Mouse (Mus musculus): ENCODE results near the gene Fam168a.
"Not testable (repeated sequence)": the region's sequence is repeated elsewhere in the genome, so short reads cannot be mapped to it uniquely, and the experiment has no call there.

Fam168a gene

DNA sequence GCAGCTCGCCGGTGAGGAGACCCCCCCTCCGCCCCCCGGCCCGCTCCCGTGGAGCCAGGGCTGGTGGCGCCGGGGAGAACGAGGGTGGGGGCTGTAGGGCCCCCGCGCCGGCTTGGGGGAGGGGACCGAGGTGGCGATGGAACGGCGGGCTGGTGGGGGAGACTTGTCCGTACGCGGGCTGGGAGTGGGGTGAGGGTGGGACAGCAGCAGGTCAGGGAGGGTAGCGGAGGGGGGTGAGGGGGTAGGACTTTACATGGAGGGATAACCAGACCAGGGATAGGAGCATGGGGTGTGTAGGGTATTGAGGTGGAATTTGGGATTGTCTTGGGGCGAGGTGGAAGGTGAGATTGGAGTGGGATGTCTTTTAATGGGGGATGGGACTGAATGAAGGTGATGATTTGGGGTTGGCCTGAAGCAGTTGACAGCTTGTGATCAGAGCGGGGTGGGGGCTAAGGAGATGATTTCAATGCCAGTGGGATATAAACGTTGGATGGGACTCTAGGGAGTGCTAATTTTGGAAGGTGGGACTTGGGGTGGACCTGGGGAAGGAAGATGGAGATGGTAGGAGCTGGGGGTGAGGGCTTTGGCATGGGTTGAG, 547 bp downstream of the Fam168a start:
- no peak for DNase-seq (ENCODE audit: low read depth)

DNA sequence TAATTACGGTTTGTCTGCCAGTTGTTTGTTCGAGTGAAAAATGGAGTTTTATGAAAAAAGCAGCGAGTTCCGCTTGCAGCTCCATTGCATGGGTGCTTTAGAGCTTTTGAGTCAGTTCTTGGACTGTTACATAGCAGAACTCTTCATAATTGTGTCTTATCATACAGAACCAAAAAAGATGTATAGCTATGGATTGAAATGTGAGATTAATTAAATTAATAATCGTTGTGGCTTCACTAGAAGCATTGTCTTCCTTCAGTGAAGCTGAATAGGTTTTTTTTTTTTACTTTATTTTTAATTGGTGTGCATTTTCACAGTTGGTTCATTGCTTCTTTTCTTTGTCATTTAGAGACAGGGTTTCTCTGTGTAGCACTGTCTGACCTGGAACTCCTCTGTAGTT, 12.3 kb downstream of the Fam168a start:
- no peak for DNase-seq (ENCODE audit: low read depth)

DNA sequence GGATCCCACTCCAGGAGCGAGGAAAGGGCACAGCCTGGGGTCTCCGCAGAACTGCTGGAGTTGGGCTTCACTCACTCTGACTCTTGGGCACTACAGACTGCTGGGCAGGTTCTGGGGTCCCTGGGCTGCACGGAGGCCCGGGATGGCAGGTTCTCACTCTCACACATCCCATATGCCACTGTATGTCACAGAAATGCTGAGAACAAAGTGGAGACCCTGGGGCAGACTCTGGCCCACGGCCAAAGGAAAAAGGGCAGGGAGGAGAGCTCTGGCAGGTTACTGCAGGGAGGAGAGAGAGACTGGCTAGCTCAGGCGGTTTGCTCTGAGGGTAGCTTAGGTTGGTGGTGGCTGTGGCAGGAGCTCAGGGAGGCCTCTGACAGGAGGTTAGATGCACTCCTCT, 15.8 kb downstream of the Fam168a start:
- DNase-seq (ENCODE audit: low read depth), result no peak

DNA sequence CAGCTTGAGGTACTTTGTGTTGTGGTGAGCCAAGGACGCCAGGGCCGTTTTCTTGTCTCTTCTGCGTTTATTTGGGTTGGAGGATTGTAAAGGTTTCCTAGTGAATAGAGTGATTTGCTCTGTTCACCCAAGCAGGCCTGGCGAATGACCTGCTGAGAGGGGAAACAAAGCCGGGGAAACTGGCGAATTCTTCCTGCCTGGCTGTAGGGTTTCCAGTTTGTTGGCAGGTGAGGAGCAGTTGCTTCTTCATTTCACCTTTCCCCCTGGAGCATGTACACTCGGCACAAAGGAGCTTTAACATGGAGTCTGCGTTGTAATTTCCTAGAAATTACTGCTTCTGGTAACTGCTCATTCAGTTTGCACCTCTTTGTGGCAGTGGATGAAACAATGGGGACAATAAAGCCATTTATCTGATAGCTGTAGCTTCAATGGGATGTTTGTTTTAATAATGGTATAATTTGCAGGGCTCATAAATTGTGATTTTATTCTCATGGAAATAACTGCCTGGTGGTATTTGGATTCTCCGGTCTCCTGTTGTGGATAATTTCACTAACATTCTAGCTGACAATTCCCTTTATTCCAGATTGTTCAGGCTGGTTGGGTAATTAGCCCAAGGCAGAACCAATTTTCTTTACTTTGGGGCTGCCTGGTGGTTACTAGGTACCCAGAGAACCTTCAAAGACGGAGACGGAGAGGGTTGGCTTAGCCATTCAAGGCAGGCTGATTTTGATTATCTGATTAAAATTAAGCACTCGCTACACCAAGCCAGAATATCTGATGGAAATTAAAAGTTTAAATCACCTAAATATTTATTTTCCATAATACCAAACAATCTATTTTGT, 17.2 kb downstream of the Fam168a start:
- no peak for DNase-seq (ENCODE audit: low read depth)

DNA sequence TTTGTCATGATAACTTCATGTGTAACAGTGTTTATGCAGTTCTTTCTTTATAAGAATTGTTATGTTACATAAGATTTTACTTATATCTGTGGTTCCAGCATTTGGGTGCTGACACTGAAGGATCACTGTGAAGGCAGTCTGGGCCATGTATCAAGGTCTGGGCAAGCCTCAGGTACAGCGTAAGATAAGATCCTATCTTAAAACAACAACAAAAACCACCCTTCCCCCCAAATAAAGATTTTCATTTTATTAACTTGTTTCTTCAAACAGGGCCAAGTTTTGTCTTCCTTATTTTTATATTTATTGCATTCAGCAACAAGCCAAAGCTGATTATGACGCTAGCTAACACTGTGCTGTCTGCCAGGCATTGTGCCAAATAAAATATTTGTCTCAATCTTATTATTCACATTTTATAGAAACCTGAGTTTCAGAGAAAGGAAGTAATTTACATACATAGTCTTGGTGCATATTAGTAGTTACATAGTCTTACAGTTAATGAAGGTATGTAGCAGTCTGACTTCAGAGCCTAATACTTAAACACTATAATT, 21.2 kb downstream of the Fam168a start:
- no peak for DNase-seq (ENCODE audit: low read depth)

DNA sequence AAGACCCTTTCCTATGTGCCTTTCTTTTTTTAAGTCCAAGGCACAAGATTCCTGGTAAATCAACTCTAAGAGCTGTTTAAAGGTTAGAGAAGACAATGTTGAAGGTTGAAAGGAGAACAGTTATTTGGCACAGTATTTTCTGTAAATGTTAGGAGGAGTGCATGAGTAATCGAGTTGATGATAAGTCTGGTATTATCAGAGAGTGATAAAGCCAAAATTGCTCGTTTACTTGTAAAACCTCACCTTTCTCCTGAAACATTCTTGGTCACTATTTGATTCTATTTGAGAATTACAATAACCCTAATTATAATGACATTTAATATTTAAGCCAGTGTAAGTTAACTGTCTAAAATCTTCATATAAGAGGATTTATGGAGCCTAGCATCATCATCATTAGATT, 23.3 kb downstream of the Fam168a start:
- DNase-seq (ENCODE audit: low read depth), result no peak

DNA sequence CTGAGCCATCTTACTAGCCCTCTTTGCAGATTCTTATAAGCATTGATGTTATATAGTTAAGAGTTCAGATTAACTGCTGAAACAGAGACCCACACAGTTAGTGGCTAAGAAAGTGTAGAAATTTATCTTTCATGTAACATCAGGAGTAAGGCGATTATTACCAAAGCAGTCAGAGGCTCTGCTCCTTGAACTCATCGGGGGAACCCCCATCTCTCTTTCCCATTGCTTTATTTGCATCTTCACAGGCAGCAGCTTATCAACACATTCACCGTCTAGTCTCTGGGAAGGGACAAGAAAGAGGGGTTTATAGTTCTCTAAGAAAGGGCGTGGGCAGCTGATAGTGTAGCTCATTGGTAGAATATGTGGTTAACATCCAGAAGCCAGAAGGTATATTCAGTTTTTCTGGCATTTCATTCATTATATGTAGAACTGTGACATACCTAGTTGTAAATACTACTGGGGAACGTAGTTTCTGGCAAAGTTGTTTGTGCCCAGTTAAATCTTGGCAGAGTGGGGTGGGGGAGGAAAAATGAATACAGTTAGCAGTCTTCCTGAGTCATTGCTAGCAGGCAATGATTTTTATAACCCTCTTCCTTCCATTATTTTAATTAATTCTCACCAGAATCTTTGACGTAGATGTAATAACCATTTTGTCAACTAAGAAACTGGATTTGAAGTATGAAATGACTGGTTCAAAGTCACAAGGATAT, 26.1 kb downstream of the Fam168a start:
- DNase-seq (ENCODE audit: low read depth), result peak; percentile 13

DNA sequence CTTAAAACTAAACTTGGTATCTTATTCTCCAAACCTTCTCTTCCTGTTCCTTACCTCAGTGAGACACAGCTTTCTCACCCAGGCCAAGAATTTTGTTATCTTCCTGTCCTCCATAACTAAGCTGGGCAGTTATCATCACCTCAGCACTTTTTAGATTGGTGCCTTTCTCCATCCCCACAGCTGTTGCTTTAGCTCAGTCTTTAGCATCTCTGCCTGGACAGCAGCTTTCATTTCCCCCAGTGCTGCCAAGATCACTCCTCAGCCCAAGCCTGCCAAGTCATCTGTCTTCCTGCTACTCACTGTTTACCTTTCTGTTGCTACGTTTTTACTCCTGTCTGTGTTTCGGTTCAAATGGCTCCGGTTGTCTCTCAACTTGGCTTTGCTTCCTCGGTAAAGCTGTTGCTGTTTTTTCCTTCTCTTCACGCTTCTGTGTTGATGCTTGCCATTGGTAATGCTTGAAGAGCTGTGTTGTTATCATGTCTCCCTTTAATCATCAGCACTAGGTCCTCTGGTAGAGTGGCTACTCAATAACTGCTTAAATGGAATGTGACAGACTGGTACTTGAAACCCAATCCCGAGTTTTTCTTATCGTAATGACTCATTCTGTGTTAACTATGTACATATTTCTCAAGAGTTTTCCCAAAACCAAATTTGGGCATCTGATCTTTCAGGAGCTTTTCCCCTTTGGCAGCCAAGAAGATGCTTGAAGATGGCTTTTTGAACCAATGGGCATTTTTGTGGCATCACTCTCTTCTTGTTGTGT, 26.8 kb downstream of the Fam168a start:
- no peak for DNase-seq (ENCODE audit: low read depth)

DNA sequence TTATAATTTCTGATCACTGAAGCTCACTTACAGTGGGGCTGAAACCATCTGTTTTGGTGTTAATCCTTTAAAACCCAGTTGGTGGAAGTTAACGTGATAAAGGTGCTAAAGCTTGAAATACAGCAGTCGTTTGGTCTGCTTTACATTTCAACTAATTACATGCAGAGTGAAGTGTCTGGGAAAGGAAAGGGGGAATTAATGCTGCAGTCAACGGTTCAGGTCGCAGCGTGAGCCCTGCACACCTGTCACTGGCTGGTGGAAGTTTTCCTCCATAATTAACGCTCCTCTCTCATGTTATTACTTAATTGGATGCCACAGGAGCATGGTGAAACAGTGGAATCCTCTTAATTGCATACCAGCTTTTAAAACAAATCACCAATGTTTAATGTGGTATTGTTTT, 27.8 kb downstream of the Fam168a start:
- no peak for DNase-seq (ENCODE audit: low read depth)

DNA sequence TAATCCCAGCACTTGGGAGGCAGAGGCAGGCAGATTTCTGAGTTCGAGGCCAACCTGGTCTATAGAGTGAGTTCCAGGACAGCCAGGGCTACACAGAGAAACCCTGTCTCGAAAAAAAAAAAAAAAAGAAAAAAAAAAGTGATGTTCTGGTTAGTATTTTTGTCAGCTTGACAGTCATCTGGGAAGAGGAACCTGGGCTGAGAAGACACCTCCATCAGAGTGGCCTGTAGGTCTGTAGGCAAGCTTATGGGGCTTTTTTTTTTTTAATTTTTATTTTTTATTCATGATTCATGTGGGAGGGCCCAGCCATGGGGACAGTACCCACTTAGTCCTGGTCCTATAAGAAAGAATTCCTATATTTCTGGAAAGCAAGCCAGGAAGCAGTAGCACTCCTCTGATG, 28.5 kb downstream of the Fam168a start:
- not testable (repeated sequence) for DNase-seq (ENCODE audit: low read depth)

DNA sequence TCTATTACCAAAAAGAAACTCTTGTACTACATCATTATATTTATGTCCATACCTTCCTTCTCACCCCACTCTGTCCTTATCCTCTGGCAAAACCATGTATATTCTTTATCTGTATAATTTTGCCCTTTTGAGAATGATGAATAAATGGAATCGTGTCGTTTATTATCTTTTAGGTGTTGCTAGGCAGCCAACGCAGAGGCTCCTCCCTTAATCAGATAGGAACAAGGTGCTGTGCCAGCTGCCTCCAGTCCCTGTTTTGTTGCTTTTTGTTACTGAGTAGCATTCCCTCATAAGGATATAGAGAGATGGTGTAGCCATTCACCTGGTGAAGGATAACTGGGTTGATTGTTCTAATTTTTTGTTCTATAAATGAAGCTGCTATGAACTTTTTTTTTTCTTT, 29.7 kb downstream of the Fam168a start:
- no peak for DNase-seq (ENCODE audit: low read depth)

DNA sequence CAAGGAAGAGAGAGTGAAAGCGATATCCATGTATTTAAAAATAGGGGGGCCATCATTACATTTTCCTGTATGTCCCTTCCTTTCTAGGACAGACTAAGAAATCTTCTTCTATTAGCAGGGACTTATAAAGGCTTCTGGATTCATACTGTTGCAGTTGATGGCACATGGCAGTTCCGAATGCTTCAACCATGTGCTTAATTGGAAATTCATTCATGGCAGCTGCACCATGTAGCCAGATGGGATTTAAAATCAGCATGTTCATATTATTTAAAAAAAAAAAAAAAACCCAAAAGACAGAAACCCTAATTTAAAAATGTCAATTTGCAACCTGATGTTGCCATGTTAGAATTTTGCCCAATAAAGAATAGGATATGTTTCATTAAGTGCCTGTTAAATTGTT, 37.9 kb downstream of the Fam168a start:
- DNase-seq (ENCODE audit: low read depth), result no peak

DNA sequence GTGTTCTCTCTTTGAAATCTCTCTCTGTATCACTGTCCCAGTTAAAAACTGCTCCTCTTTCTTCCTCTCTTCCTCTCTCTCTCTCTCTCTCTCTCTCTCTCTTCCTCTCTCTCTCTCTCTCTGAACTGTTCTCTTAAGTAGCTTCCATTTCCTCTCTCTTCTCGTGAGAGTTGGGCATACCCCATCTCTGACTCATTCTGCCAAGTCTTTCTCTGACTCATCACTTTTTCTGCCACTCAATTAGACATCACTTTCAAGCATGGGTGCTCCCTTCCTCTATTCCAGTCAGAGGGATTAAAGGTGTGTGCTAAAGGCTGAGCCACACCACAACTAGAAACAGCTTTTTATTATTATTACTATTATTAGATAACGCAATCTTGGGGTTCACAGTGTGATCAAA, 43.7 kb downstream of the Fam168a start:
- no peak for DNase-seq (ENCODE audit: low read depth)

DNA sequence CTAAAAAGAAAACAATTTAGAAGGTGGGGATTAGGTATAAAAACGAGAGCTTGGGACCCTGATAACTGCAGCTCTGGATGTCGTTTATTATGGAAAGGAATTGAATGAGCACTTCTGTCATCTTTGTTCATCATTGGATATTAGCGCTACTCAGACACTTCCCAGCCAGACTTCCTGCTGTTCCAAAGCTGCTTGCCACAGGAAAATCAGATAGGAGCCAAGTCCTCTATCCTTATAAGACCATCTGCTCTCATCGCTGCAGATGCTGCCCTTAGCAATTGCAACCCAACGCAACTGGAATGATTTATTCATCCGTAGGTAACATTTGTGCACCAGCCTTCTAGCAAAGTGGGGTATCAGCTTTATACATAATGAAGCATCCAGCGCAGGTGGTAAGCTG, 52.3 kb downstream of the Fam168a start:
- DNase-seq (ENCODE audit: low read depth), result no peak

DNA sequence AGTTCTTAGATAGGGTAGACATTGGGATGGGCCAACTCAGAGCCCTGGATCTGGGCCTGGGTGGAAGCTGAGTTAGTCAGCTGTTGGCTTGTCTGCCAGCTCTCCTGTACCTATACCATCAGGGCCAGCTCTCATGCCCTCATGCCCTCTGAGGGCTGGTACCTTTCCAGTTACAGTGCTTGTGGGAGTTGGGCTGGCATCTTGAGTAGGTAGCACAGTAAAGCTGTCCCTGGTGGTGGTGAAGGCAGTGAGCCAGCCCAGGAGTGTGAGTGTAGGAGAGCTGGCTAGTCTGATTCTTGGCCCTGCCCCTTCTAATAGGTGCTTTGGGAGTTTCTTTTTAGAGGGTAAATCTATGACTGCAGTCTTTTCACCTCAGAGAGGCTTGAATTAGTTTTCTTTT, 56.3 kb downstream of the Fam168a start:
- no peak for DNase-seq (ENCODE audit: low read depth)

DNA sequence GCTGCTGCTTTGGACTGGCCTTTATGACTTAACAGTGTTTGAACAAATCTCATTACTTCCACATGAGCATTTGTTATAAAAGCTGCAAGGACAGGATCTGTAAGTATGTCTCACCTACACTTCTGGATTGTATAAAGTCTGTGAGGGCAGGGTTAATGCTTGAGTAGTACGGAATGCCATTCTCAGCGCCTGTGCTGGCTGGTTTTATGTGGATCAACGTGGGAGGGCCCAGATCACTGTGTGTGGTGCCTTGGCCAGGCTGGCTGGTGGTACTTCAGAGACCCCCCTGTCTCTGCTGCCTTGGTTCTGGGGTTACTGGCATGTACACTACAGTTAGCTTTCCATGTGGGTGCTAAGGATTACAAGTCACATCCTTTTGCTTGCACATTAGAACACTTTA, 61.1 kb downstream of the Fam168a start:
- DNase-seq (ENCODE audit: low read depth), result no peak

DNA sequence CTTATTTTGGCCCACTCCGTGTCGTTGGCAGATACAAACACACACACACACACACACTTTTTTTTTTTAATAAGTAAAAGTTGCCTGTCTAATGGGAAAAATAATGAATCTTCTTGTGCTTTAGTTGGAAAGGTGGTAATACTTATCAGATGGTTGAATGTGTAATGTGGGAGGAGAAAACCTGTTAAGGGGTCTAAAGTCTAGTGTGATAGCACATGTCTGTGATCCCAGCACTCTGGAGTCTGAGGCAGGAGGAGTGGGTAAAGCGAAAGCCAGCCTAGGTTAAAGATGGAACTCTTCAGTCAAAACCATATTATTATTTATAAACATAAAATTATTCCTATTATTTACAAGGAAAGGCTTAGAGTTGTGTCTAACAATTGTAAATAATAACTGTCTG, 61.6 kb downstream of the Fam168a start:
- no peak for DNase-seq (ENCODE audit: low read depth)

DNA sequence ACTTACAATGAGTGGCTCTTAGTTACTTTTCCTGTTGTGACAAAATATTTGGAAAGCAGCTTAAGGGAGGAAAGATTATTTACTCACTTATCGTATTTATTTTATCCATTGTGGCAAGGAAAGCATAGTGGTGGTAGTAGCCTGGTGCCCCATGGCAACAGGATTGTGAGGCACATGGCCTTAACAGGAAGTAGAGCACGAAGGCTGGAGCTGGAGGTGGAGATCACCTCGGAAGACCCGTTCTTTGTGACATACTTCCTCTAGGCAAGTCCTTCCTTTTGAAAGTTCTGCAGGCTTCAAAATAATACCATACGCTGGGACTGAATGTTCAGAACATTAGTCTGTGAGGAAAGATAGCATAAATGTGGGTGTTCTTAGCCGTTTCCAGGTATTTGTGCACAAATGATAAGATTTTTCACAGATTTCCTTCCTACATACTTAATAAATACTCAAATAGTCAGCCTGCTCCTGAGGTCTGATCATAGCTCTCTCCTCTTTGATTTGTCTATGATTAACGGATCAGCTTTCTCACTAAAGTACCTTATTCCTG, 63.2 kb downstream of the Fam168a start:
- no peak for DNase-seq (ENCODE audit: low read depth)

DNA sequence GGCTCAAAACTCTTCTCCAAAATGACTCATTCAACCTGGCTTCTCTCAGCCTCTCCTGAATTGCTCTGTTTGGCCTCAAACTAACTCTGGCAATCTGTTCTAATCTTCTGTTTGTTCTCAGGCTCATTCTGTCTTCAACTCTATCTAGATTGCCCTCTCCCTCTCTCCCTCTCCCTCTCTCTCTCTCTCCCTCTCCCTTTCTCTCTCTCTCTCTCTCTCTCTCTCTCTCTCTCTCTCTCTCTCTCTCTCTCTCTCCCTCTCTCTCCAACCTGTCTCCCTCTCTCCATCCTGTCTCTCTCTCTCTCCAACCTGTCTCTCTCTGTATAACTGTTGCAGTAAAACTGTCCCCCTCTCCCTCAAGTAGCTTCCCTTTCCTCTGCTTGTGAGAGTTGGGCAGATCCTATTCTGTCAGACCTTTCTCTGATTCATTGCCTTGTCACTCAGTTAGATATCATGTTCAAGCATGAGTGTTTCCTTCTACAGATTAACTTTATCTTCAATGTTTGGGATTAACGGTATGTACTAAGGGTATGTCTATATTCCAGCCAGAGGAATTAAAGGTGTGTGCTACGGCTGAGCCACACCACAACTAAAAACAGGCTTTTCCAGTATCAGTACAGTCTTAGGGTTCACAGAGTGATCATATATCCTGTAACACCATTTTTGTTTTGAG, 64.4 kb downstream of the Fam168a start:
- DNase-seq (ENCODE audit: low read depth), result no peak

DNA sequence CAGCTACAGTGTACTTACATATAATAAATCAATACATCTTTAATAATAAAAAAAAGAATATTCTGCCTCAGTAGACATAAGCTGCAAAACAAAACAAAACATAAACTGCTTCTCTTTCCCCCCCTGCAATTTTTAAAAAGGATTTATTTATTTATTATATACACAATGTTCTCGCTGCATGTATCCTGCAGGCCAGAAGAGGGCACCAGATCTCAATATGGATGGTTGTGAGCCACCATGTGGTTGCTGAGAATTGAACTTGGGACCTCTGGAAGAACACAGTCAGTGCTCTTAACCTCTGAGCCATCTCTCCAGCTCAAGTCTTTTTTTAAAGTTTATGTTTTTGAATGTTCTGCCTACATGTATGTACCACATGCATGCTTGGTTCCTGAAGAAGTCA, 67.8 kb downstream of the Fam168a start:
- no peak for DNase-seq (ENCODE audit: low read depth)

DNA sequence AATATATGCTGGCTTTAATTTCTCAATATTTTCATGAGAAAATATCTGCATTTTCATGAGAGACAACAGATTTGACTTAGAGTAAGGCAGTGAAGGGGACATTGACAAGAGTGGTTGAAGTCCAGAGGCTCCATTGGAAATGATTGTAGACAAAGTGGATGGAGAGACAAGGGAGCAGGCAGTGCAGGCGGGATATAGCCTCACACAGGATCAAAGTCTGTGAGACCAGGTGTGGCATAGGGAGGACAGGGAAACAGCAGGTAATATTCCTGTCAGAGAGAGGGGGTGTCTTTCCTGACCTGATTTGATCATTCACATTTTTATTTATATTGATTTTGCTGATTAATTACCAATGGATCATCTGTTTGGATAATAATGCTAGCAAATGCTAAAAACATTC, 69.4 kb downstream of the Fam168a start:
- no peak for DNase-seq (ENCODE audit: low read depth)
